Mouse (Mus musculus) heart, postnatal 0 days (tissue): Measurements from ENCODE around the gene Klhdc8b. TPM values are rescaled to one million over a fixed set of nuclear protein-coding genes. Genes with fewer than 3 reads are reported as not detected.
A peak's percentile ranks its signal among the peaks of the same experiment; 100 is the strongest.

Experiments
- ATAC-seq: fragments of 200-750 bp; cut with Nextera tagmentation; 2 replicates; pipeline ENCODE4 v1.8.0; 2017; ENCODE audit warnings: low read depth, moderate number of reproducible peaks, moderate library complexity; ENCODE audit not compliant: insufficient read depth
- DNase-seq: peaks from one replicate; pipeline ENCODE4 v3.0.0-alpha.2; 2016; ENCODE audit warnings: low spot score
- H3K27ac ChIP-seq: fragments of 300-500 bp; sonication (generic); 2 replicates; pipeline ENCODE4 v1.5.1; 2014; ENCODE audit warnings: low read depth, mild to moderate bottlenecking
- H3K27me3 ChIP-seq: fragments of 300-500 bp; sonication (generic); 2 replicates; pipeline ENCODE4 v1.6.1; 2014; ENCODE audit warnings: low read length, mixed read lengths; ENCODE audit not compliant: control insufficient read depth, insufficient read depth
- H3K36me3 ChIP-seq: fragments of 300-500 bp; sonication (generic); replicated peaks from 2 replicates; pipeline ENCODE4 v1.6.1; 2014; ENCODE audit warnings: low read length, mixed read lengths; ENCODE audit not compliant: control insufficient read depth, insufficient read depth
- H3K4me1 ChIP-seq: fragments of 300-500 bp; sonication (generic); 2 replicates; pipeline ENCODE4 v1.6.1; 2014; ENCODE audit warnings: antibody characterized with exemption; ENCODE audit not compliant: control insufficient read depth, insufficient read depth
- H3K4me2 ChIP-seq: fragments of 300-500 bp; sonication (generic); 2 replicates; pipeline ENCODE4 v1.6.1; 2014; ENCODE audit warnings: low read depth, mild to moderate bottlenecking, low read length, moderate library complexity
- H3K4me3 ChIP-seq: fragments of 300-500 bp; sonication (generic); 2 replicates; pipeline ENCODE4 v1.5.1; 2014; ENCODE audit warnings: low read depth, low read length
- H3K9ac ChIP-seq: fragments of 300-500 bp; sonication (generic); replicated peaks from 2 replicates; pipeline ENCODE4 v1.6.1; 2014; ENCODE audit warnings: low read depth, low read length, mixed read lengths
- H3K9me3 ChIP-seq: fragments of 300-500 bp; sonication (generic); replicated peaks from 2 replicates; pipeline ENCODE4 v1.6.1; 2016; ENCODE audit warnings: low read length; ENCODE audit not compliant: control insufficient read depth
- CTCF ChIP-seq: IDR thresholded peaks from 2 replicates; pipeline ENCODE4 v1.5.1; 2016; ENCODE audit warnings: antibody characterized with exemption, control low read depth, low read depth
- EP300 ChIP-seq: IDR thresholded peaks from 2 replicates; pipeline ENCODE4 v1.6.1; 2016; ENCODE audit warnings: antibody characterized with exemption, low read depth
- WGBS: fragments of 180-500 bp; shearing (Covaris S2); extraction: QIAGEN DNeasy Blood & Tissue Kit; methylation state at CpG from one replicate; pipeline ENCODE4 v1.1.7; 2014; 5-methylcytosine and 5-hydroxymethylcytosine counted together
- polyA plus RNA-seq: library from polyadenylated mRNA; unstranded; fragments of >200 nt; fragmentation: Nextera tagmentation; extraction: Ambion mirVana; gene quantifications from 2 replicates; pipeline ENCODE4 v1.2.1, GENCODE M21; 2015
- total RNA-seq: library from RNA; depleted of rRNA; stranded (reverse); fragments of >200 nt; gene quantifications from 2 replicates; pipeline ENCODE4 v1.2.3, GENCODE M21; 2014; ENCODE audit warnings: low replicate concordance

Klhdc8b gene
- total and polyA plus RNA-seq, 2 experiments from 2014 or later = 92.7 to 186 TPM

DNA sequence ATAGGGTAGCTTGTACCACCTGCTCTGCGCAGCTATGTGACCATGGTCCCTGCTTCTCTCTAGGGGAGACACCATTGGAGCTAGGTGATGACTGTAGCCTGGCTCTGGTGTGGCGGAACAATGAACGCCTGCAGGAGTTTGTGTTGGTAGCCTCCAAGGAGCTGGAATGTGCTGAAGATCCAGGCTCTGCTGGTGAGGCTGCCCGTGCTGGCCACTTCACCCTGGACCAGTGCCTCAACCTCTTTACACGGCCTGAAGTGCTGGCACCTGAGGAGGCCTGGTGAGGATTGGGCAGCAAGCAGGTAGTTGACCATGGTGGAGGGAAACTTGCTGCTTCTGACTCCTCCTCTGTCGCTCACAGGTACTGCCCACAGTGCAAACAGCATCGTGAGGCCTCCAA lies 37.9 kb upstream of the Klhdc8b start:
- DNase-seq (no peak), ATAC-seq (no peak)
- H3K4me1 ChIP-seq = no peaks in the 10 kb centered on the region
- H3K4me3 ChIP-seq = no peak overlapping the region
- no peak for TF ChIP-seq EP300
- no peak for TF ChIP-seq CTCF
- no peak overlapping the region for H3K9ac ChIP-seq
- H3K9me3 ChIP-seq = no peaks in the 10 kb centered on the region
- H3K27ac ChIP-seq = no peak overlapping the region
- H3K4me2 ChIP-seq = no peak overlapping the region
- H3K36me3 ChIP-seq = peaks cover 95% of the 10 kb centered on the region
- WGBS = 91% methylated on average over 7 of the region's 7 CpGs
- H3K27me3 ChIP-seq = no peaks in the 10 kb centered on the region

DNA sequence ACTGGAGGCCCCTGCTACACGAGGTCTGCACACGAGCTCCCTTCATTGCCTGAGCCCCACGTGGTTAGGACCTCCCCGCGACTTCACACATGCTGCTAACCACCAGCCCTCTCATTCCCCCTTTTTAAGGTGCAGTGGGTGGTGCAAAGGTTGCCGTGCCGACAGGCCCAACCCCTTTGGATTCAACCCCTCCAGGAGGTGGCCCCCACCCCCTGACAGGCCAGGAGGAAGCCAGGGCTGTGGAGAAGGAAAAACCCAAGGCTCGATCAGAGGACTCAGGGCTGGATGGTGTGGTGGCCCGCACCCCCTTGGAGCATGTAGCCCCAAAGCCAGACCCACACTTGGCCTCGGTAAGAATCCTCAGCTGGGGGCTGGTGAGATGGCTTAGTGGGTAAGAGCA lies 33.5 kb upstream of the Klhdc8b start:
- ATAC-seq (no peak), DNase-seq (no peak)
- H3K4me1 ChIP-seq = peaks cover 12% of the 10 kb centered on the region
- no peaks in the 10 kb centered on the region for H3K9me3 ChIP-seq
- 77% methylated on average over 10 of the region's 10 CpGs for WGBS
- no peak overlapping the region for H3K27ac ChIP-seq
- H3K9ac ChIP-seq = no peak overlapping the region
- H3K4me3 ChIP-seq = no peak overlapping the region
- H3K36me3 ChIP-seq = peaks cover 81% of the 10 kb centered on the region
- H3K4me2 ChIP-seq = no peak overlapping the region
- no peaks in the 10 kb centered on the region for H3K27me3 ChIP-seq
- TF ChIP-seq CTCF (no peak), EP300 (no peak)

DNA sequence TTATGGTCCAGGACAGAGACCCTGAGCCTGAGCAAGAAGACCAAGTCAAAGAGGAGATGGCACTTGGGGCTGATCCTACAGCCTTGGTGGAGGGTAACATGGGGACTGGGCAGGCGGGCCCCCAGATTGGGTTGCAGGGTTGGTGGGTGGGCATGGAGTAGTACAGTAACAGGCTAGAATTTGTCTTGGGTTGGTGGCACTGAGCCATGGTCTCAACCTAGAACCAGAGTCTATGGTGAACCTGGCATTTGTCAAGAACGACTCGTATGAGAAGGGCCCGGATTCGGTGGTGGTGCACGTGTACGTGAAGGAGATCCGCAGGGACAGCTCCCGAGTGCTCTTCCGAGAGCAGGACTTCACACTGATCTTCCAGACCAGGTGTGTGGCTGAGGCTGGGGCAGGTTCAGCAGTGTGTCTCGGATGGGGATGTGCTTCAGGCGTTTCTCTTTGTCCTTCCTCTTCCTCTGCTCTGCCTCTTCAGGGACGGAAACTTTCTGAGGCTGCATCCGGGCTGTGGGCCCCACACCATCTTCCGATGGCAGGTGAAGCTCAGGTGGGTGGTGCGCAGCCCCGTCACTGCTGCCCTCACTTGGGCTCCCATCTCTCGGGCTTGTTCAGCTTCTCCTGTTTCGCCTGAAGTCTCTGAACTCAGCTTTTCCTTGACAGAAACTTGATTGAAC lies 32.9 kb upstream of the Klhdc8b start:
- H3K36me3 ChIP-seq = peaks cover 81% of the 10 kb centered on the region
- peaks cover 12% of the 10 kb centered on the region for H3K4me1 ChIP-seq
- ATAC-seq (no peak), DNase-seq (no peak)
- H3K4me3 ChIP-seq = no peak overlapping the region
- H3K9me3 ChIP-seq = no peaks in the 10 kb centered on the region
- no peak overlapping the region for H3K4me2 ChIP-seq
- H3K27me3 ChIP-seq = no peaks in the 10 kb centered on the region
- H3K9ac ChIP-seq = no peak overlapping the region
- no peak overlapping the region for H3K27ac ChIP-seq
- TF ChIP-seq EP300 (no peak), CTCF (no peak)
- 92% methylated on average over 19 of the region's 19 CpGs for WGBS

DNA sequence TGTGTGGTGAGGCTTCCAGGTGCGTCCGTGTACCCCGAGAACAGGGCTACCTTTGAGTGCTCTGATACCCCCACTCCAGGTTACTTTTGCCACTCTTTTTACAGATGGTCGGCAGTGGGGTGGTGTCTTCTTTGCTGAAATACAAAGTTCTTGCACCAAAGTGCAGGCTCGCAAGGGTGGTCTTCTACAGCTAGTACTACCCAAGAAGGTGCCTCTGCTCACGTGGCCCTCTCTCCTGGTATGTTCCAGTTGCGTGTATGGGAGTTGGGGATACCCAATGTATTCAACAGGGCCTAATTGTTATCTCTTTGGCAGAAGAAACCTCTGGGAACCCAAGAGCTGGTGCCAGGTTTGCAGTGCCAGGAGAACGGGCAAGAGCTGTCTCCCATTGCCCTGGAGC lies 31.9 kb upstream of the Klhdc8b start:
- no peak overlapping the region for H3K9ac ChIP-seq
- no peak for DNase-seq
- no peak for ATAC-seq
- TF ChIP-seq EP300 = no peak
- TF ChIP-seq CTCF = no peak
- no peak overlapping the region for H3K27ac ChIP-seq
- H3K27me3 ChIP-seq = no peaks in the 10 kb centered on the region
- H3K4me1 ChIP-seq = peaks cover 12% of the 10 kb centered on the region
- no peaks in the 10 kb centered on the region for H3K9me3 ChIP-seq
- peaks cover 81% of the 10 kb centered on the region for H3K36me3 ChIP-seq
- no peak overlapping the region for H3K4me2 ChIP-seq
- WGBS = 97% methylated on average over 8 of the region's 8 CpGs
- H3K4me3 ChIP-seq = no peak overlapping the region

DNA sequence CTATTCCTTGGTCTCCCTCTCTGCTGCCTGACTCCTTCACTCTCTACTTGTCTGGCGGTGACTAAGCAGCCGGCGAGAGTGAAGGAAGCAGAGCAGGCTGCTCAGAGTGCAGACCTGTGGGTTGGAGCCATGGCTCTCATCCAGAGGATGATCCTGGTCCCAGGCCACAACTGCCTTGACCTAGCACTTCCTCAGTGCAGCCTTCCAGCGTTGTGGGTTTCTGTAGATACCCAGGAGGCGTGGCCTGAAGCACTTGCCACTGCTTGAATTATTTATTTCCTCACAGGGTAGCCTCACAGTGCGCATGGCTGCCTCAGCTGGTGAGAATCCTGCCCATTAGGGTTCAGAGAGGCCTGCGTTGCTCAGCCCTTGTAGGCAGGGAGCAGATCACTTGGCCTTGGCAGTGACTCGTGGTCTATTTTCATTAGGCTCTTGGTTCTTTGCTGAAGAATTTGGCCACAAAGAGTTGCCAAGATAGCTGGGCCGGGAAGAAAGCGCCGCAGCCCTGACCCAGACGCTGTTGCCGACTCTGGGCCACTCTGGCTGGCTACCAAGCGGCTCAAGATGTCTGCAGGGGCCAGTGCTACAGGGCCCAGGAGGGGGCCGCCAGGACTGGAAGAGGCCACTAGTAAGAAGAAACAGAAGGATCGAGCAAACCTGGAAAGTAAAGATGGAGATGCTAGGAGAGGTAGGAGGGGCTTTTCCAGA lies 30.8 kb upstream of the Klhdc8b start:
- Histone ChIP-seq H3K9me3 (no peaks in the 10 kb centered on the region), H3K4me2 (peak overlapping the region; percentile 78), H3K9ac (peak overlapping the region; percentile 78), H3K4me3 (peak overlapping the region; percentile 66), H3K4me1 (peaks cover 12% of the 10 kb centered on the region), H3K36me3 (peaks cover 81% of the 10 kb centered on the region), H3K27ac (peak overlapping the region; percentile 95; the same call in 1 of the 2 replicates), H3K27me3 (no peaks in the 10 kb centered on the region)
- ATAC-seq (no peak), DNase-seq (no peak)
- WGBS = 58% methylated on average over 16 of the region's 16 CpGs
- no peak for TF ChIP-seq CTCF
- no peak for TF ChIP-seq EP300
